Mouse (Mus musculus) liver, embryonic 11.5 days (tissue): ENCODE measurements around the gene Cabp2. TPM values are rescaled to one million over a fixed set of nuclear protein-coding genes. Genes with fewer than 3 reads are reported as not detected.
"Not testable (repeated sequence)": the region's sequence is repeated elsewhere in the genome, so short reads cannot be mapped to it uniquely, and the experiment has no call there.

Source experiments
- ATAC-seq: fragments of 200-750 bp; cut with Nextera tagmentation; replicated peaks from 2 replicates; pipeline ENCODE4 v1.8.0; 2017; ENCODE audit warnings: moderate number of reproducible peaks, mild to moderate bottlenecking, moderate TSS enrichment, moderate library complexity; ENCODE audit not compliant: low FRiP score
- DNase-seq: peaks from one replicate; pipeline ENCODE4 v3.0.0-alpha.2; 2017; ENCODE audit warnings: low spot score
- H3K27ac ChIP-seq: fragments of 300-500 bp; sonication (generic); 2 replicates; pipeline ENCODE4 v1.5.1; 2014; ENCODE audit warnings: mild to moderate bottlenecking, low read depth, low read length, control low read depth
- H3K27me3 ChIP-seq: fragments of 300-500 bp; sonication (generic); replicated peaks from 2 replicates; pipeline ENCODE4 v1.6.1; 2014; ENCODE audit warnings: low read length, mixed read lengths; ENCODE audit not compliant: control insufficient read depth, insufficient read depth
- H3K36me3 ChIP-seq: fragments of 300-500 bp; sonication (generic); 2 replicates; pipeline ENCODE4 v1.6.1; 2014; ENCODE audit warnings: mild to moderate bottlenecking, low read length, moderate library complexity, mixed read lengths; ENCODE audit not compliant: control insufficient read depth, insufficient read depth
- H3K4me1 ChIP-seq: fragments of 300-500 bp; sonication (generic); replicated peaks from 2 replicates; pipeline ENCODE4 v1.6.1; 2014; ENCODE audit warnings: low read length, mixed read lengths; ENCODE audit not compliant: control insufficient read depth, insufficient read depth
- H3K4me2 ChIP-seq: fragments of 300-500 bp; sonication (generic); 2 replicates; pipeline ENCODE4 v1.6.1; 2014; ENCODE audit warnings: mild to moderate bottlenecking, control low read depth, moderate library complexity
- H3K4me3 ChIP-seq: fragments of 300-500 bp; sonication (generic); 2 replicates; pipeline ENCODE4 v1.5.1; 2014; ENCODE audit warnings: low read depth, low read length, control low read depth
- H3K9ac ChIP-seq: fragments of 300-500 bp; sonication (generic); 2 replicates; pipeline ENCODE4 v1.6.1; 2014; ENCODE audit warnings: low read depth, low read length, control low read depth
- H3K9me3 ChIP-seq: fragments of 300-500 bp; sonication (generic); 2 replicates; pipeline ENCODE4 v1.6.1; 2016; ENCODE audit warnings: low read length, inconsistent platforms, mixed read lengths; ENCODE audit not compliant: control insufficient read depth
- WGBS: fragments of 180-500 bp; shearing (Covaris S2); extraction: QIAGEN DNeasy Blood & Tissue Kit; methylation state at CpG from one replicate; pipeline ENCODE4 v1.1.7; 2014; 5-methylcytosine and 5-hydroxymethylcytosine counted together
- polyA plus RNA-seq: library from polyadenylated mRNA; unstranded; fragments of >200 nt; fragmentation: Nextera tagmentation; extraction: Ambion mirVana; gene quantifications from 2 replicates; pipeline ENCODE4 v1.2.1, GENCODE M21; 2014

Cabp2 gene
- polyA plus RNA-seq, 1 experiment from 2014 or later = 0.52 TPM

DNA sequence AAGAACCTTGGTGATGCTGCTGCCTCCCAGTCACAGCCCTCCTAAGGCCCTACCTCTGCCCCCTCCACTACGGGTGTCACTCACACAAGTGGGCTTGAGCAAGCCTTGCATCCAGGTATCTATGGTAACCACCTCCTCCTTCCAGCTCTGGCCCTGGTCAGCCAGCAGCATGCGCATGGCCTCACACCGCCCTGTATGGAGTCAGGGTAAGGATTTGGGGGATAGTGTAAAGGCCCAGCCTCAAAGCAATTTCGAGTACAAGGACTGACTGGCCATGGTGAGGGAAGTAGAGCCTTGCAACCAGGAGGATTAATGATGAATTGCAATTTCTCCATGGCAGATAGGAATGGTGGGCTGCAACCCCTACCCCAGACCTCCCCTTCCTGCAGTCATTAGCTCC is 39.9 kb upstream of the Cabp2 start:
- H3K4me2 ChIP-seq, H3K27ac ChIP-seq, H3K27me3 ChIP-seq, H3K9me3 ChIP-seq, H3K9ac ChIP-seq, DNase-seq, ATAC-seq, H3K4me3 ChIP-seq, H3K36me3 ChIP-seq: not testable (repeated sequence)
- peaks cover 15% of the 10 kb centered on the region for H3K4me1 ChIP-seq
- WGBS = 93% methylated on average over 3 of the region's 4 CpGs

DNA sequence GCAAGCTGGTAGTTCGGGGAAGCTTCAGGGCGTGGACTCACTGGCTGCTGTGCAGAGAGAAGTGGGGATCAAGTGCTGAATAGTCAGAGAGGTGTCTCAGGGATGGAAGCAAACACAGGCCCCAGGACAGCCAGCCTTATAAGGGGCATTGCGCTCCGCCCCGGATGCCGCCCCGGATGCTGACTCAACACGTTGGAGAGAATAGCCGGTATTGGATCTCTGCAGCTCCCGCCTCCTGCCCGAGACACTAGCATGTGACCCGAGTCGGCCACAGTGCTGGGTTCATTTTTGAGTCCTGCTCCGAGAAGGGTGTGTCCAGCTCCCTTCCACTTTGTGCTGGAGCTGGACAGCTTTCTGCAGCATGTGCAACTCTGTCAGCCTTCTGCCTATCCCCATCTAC is 39.3 kb upstream of the Cabp2 start:
- Histone ChIP-seq H3K9ac (no peak overlapping the region), H3K36me3 (no peaks in the 10 kb centered on the region), H3K4me3 (no peak overlapping the region), H3K27ac (no peak overlapping the region), H3K9me3 (peaks cover 5% of the 10 kb centered on the region), H3K4me2 (no peak overlapping the region), H3K4me1 (peaks cover 18% of the 10 kb centered on the region), H3K27me3 (no peaks in the 10 kb centered on the region)
- no peak for ATAC-seq
- no peak for DNase-seq
- WGBS = 70% methylated on average over 14 of the region's 14 CpGs

DNA sequence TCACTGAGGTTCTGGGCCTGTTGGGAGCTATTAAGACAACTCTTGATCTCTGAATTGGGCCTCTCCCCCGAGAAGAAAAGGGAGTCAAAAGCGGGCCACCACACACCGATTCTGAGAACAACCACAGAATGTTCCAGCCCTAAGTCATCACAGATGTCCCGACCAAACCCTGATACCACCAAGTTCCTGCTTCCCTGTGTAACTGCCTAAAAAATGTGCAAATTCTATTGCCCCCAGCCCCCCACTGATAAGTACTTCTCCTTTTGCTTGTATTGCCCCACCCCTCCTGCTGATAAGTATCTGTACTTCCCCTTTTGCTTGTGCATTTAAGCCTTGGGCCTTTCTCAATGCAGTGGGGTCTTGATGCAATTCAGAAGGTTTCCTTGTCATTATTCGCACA is 37.3 kb upstream of the Cabp2 start:
- H3K4me3 ChIP-seq, ATAC-seq, H3K9ac ChIP-seq, H3K27me3 ChIP-seq, H3K9me3 ChIP-seq, H3K36me3 ChIP-seq, H3K4me2 ChIP-seq, DNase-seq: not testable (repeated sequence)
- 64% methylated on average over 5 of the region's 5 CpGs for WGBS
- Histone ChIP-seq H3K4me1 (peaks cover 14% of the 10 kb centered on the region), H3K27ac (peak overlapping the region; percentile 43; the same call in 1 of the 2 replicates)

DNA sequence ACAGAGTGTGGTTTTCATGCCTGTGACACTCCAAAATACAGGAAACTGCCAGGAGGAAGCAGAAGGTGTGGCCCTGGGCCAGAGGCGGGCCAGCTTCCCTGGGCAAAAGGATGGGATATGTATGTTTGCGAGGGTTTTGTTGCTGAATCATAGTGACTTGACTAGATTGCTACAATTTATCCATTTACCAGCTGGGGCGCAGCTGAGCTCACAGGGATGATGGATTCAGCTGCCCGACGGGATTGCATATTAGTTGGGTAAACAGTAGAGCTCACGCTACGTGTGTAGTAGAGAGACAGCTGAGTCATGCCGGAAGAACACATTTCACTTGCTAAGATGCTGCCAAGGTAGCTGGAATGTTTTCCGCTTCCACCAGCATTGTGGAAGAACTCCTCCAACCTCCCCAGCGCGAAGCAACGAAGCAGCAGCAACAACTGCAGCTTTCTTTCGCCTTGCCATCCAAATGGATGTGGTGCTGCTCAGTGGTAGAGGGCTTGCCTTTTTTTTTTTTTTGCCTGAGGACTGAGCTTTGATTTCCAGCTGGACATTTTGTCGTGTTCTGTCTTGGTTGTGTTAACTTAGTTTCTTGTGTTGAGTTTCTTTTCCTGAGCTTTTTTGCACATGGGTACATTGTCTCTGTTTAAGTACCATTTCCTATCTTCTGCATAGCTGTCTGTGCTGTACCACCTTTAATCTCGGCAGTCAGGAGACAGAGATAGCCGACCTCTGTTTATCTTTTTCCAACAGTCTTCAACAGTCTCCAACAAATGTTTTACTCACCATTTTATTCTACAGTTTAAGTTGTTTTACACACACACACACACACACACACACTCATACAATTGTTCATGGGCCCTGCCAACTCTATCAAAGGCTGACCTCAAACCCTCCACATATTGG is 35.2 kb upstream of the Cabp2 start, which contains the start of gene Gstp2:
Gene Gstp2, minus strand, starts transcription at position 58 of the 900 bp plus-strand sequence.
- Histone ChIP-seq H3K9ac (0 out of 2 replicates have a peak within 1 kb of the TSS, but pooled peaks have one; percentile 32), H3K4me3 (no peak within 1 kb of the TSS), H3K36me3 (no peaks in the 10 kb centered on the region), H3K4me1 (peaks cover 14% of the 10 kb centered on the region), H3K27ac (peak within 1 kb of the TSS; percentile 73), H3K27me3 (no peaks in the 10 kb centered on the region), H3K9me3 (peaks cover 7% of the 10 kb centered on the region), H3K4me2 (peak within 1 kb of the TSS; percentile 44)
- ATAC-seq (peak; percentile 73), DNase-seq (no peak)
- 53% methylated on average over 16 of the region's 16 CpGs for WGBS

DNA sequence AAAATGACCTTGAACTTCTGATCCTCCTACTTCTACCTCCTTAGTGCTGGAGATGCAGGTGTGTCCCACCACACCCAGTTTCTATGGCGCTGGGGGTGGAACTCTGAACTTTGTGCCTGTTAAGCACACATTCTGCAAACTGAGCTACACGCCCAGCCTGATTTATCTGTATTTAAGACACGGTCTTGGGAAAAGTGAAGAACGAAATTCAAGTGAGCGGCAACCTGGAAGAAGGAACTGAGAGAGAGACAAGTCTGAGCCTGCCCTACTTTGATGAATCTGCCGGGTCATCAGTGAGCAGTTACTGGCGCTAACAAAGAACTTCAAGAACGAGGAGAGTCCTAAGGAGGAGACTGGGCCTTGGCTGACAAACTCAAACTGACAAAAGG is 34.5 kb upstream of the Cabp2 start:
- Histone ChIP-seq H3K4me3 (no peak overlapping the region), H3K9ac (no peak overlapping the region), H3K27me3 (no peaks in the 10 kb centered on the region), H3K4me1 (peaks cover 14% of the 10 kb centered on the region), H3K9me3 (peaks cover 7% of the 10 kb centered on the region), H3K36me3 (no peaks in the 10 kb centered on the region), H3K27ac (peak overlapping the region; percentile 73), H3K4me2 (peak overlapping the region; percentile 44)
- DNase-seq (no peak), ATAC-seq (peak; percentile 78)
- 65% methylated on average over 8 of the region's 8 CpGs for WGBS

DNA sequence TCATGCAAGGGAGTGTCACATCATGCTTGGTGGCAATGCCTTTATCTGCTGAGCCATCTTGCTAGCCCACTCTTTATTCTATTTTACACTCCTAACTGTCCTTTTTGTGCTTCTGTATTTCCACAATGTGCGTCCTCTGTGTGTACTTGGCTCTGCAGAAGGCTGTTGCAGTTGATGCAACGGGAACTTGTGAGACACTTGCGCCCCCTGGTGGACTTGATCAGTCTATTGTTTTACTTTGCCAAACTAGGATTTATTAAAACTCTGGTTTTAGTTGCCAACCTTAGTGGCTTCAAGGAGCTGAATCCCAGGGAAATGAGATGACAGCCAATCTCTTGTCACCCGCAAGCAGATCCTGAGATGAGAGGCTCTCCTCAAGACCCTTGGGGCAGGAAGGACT is 33.5 kb upstream of the Cabp2 start:
- H3K4me3 ChIP-seq = no peak overlapping the region
- 22% methylated on average over 4 of the region's 4 CpGs for WGBS

DNA sequence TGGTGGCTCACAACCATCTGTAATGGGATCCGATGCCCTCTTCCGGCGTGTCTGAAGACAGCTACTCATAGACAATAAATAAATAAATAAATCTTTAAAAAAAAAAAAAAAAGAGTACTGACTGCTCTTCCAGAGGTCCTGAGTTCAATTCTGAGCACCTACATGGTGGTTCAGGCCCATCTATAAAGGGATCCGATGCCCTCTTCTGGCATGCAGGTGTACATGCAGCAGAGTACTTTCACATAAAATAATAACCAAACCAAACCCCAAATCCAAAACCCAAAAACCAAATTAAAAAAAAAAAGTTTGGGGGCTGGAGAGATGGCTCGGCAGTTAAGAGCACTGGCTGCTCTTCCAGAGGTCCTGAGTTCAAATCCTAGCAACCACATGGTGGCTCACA is 32.3 kb upstream of the Cabp2 start:
- H3K9me3 ChIP-seq = not testable (repeated sequence)
- peaks cover 14% of the 10 kb centered on the region for H3K4me1 ChIP-seq
- WGBS = 68% methylated on average over 5 of the region's 5 CpGs

More for the DNA sequence above, 33.5 kb upstream of the Cabp2 start:
- ATAC-seq = no peak
- H3K27ac ChIP-seq = peak overlapping the region; percentile 73; the same call in 1 of the 2 replicates
- H3K4me1 ChIP-seq = peaks cover 14% of the 10 kb centered on the region
- no peak overlapping the region for H3K9ac ChIP-seq
- H3K9me3 ChIP-seq = peaks cover 7% of the 10 kb centered on the region
- H3K36me3 ChIP-seq = no peaks in the 10 kb centered on the region
- no peaks in the 10 kb centered on the region for H3K27me3 ChIP-seq
- no peak overlapping the region for H3K4me2 ChIP-seq
- DNase-seq = peak; percentile 68

DNA sequence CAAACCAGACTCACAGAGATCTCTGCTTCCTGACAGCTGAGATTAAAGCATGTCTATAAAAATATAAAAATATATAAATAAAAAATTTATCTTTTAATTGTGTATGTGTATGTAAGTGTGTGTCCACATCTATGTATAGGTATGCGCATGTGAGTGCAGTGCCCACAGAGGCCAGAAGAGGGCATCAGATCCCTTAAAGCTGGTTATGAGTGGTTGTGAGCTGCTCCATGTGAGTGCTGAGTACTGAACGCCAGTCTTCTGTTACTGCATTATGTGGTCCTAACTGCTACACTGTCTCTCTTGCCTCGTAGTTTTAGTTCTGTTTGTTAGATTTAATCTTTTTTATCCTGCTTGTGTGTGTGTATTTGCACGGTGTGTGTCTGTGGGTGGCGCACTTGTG is 30.4 kb upstream of the Cabp2 start:
- H3K9ac ChIP-seq = no peak overlapping the region
- 90% methylated on average over 5 of the region's 5 CpGs for WGBS
- no peak for ATAC-seq
- no peak for DNase-seq
- H3K36me3 ChIP-seq = no peaks in the 10 kb centered on the region
- H3K27ac ChIP-seq = no peak overlapping the region
- H3K9me3 ChIP-seq = peaks cover 3% of the 10 kb centered on the region
- peaks cover 17% of the 10 kb centered on the region for H3K4me1 ChIP-seq
- H3K4me3 ChIP-seq = no peak overlapping the region
- H3K27me3 ChIP-seq = no peaks in the 10 kb centered on the region
- no peak overlapping the region for H3K4me2 ChIP-seq

More for the DNA sequence above, 32.3 kb upstream of the Cabp2 start:
- not testable (repeated sequence) for ATAC-seq, H3K36me3 ChIP-seq, H3K4me2 ChIP-seq, H3K9ac ChIP-seq, DNase-seq, H3K4me3 ChIP-seq, H3K27ac ChIP-seq, H3K27me3 ChIP-seq
